Mouse (Mus musculus): ENCODE data around the gene Fndc9.

Gene Fndc9

DNA sequence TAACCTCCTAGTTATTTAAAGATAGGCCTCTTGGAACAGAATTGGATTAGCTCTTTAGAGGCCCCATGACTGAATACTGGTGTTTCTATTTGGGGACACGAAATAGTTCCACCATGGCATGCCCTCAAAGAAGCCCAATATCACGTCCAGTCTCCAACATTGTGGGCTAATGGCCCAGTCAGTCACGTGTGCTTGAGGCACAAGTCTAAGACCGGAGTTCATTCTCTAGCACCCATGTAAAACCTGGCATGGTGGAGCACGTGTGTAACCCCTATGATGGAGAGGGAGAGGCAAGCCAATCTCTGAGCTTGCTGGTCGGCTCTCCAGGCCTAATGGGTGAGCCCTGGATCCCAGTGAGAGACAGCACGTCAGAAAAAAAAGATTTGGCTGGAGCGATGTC is 40.8 kb downstream of the Fndc9 start:
- DNase-seq (ENCODE audit: low spot score in 2 of 2): no peak

DNA sequence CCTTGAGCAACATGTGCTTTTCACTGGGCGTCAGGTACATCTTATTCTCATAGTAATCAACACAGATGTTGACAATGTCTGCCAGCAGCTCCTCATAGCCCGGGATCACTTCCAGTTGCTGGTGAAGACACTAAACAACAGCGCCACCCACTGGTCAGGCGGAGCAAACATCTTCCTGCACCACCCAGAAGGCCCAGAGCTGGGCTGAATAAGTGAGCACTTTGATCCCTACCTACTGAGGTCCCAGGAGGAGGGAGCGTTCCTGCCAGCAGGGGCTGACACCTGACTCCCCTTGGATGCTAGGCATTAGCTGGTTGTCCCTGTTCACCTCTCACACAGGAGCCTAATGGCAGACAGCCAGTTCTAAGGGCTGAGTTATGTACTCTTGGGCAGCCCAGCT is 41.4 kb downstream of the Fndc9 start:
- DNase-seq (ENCODE audit: low spot score in 2 of 2): no peak

DNA sequence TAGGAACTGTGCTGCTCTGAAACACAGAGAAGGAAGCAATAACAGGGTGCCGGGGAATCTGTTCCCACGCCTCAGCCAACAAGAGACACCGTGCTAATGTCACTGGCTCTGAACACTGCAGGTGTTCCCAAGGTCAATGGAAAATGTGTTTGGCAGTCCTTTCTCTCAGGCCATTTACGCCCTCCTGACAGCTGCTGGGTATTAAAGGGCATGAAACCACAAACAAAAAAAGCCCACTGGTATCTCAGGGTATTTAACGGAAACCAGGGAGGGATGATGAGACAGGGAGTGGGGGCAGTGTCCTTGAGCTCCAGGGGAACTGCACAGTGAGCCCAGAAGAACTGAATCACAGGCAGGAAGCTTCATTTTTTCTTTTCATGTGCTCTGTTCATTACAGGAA is 42.8 kb downstream of the Fndc9 start:
- DNase-seq (ENCODE audit: low spot score in 2 of 2): no peak

DNA sequence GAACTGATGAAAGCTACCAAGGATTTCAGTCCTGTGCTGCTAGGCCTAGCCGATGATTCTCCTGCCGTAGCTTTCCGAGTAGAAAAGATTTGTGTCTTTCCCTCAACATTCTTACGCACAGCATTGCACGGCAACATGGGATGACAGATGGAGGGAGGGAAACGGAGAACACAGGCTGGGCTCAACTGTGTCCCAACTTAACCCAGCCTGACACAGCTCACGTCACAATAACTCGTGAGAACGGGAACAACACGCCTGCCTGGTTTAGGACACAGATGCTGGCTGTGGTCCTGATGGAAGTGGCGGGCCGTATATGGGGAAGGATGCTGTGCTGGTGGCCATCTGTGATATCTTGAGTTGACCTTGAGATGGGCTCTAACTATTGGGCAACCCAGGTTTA is 43.4 kb downstream of the Fndc9 start:
- no peak for DNase-seq (ENCODE audit: low spot score in 2 of 2)

DNA sequence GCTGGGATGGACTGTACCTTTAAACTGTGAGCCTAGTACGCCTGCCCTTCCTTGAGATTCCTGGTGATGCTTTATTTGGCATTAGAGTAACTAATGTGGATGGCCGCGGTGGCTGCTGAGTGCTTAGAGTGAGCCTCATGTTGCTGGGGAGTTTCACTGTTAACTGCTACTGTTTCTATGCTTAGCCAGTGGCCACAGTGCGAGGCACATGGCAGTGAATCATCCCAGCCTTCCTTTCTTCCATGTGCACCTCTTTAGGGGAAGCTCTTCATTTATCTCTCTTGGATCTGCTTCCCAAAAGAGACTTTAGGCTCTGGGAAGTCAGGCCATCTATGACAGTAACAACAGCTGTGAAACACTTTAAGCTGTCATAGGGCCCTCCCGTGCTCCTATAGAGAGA is 47.3 kb downstream of the Fndc9 start:
- no peak for DNase-seq (ENCODE audit: low spot score in 2 of 2)

DNA sequence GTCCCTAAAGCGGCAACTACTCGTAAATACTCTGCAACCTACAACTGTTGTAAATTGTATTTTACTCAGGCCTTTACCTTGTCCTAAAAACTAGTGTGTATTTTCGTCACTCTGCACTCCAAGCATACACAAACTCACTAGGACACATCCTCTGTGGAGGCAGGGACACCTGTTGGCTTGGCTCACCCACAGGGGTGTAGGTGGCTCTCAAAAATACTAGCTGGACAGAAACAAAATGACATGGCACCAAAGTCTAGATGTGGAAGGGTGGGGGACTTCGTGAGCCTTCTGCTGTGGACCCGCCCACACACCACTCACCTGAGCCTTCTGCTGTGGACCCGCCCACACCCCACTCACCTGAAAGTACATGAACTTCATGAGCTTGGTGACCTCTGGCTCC is 48.5 kb downstream of the Fndc9 start:
- DNase-seq (ENCODE audit: low spot score in 2 of 2): no peak

DNA sequence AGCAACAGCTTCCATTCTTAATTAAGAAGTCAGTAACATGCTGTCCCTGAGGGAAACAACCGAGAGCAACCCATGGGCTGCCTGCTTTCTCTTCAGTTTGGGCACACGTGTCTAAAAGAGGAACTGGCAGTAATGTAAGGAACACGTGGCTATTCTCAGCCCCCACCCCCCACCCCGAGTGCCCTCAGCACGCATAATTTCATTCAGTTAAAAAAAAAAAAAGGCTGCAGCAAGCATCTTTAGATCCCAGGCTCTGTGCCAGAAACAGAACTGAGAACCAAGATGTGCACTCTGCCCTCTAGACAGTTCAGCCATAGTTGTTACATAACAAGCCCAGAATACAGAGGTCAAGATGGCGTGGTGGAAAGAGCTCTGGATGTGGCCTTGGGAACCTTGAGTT is 51.5 kb downstream of the Fndc9 start:
- DNase-seq (ENCODE audit: low spot score in 2 of 2): no peak

DNA sequence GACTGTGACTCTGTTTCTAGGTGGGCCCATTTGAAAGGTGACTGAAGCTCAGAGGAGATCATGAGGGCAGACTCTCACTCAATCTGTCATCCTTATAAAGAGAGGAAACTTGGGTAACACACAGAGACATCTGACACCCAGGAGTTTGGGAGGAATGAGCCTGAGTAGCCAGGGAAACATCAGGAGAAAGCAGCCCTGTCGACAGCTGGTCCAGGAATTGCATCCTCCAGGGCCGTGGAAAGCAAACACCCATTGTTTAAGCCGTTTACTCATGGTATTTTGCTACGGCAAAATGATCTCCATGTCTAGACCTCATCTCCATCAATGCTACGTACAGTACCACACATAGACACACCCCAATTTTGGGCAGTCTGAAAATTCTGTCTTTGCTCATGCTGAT is 52.8 kb downstream of the Fndc9 start:
- no peak for DNase-seq (ENCODE audit: low spot score in 2 of 2)

DNA sequence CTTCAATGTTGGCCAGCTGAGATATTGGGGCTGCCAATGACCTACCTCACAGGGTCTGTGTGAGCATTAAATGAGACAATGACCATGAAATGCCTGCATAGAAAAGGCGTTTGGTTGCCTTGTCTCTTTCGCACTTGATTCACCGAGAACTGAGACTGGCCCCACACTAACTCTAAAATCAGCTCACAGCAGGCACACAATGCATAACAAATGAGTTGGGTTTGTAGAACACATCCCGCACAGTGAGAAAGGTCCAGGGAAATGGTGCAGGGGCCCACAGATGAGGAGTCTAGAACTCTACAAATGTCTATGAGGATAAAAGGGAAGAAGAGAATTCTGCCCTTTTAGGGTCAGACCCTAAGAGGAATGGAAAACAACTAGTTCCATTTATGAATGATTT is 53.7 kb downstream of the Fndc9 start:
- DNase-seq (ENCODE audit: low spot score in 2 of 2): no peak
